Mouse (Mus musculus) embryonic fibroblast, embryonic 13.5 days (primary cell): ENCODE measurements at regions not wholly inside any gene's neighbourhood (a gene's known extent, or its start where the extent isn't known, plus 50 kb on each side); places are given as distances from the start of the nearest gene placed in this dataset.

Source experiments
- H3K27ac ChIP-seq: 2 replicates; pipeline ENCODE4 v1.5.1; 2012; ENCODE audit warnings: low read length, control low read depth, inconsistent platforms; ENCODE audit not compliant: insufficient read depth
- H3K4me1 ChIP-seq: 2 replicates; pipeline ENCODE4 v1.6.1; 2011; ENCODE audit warnings: low read length; ENCODE audit not compliant: control insufficient read depth, insufficient read depth
- H3K4me3 ChIP-seq: 2 replicates; pipeline ENCODE4 v1.5.1; 2011; ENCODE audit warnings: mild to moderate bottlenecking, control low read depth, low read length; ENCODE audit not compliant: insufficient read depth
- CTCF ChIP-seq: IDR thresholded peaks from 2 replicates; pipeline ENCODE4 v1.5.1; 2011; ENCODE audit warnings: mild to moderate bottlenecking, control low read depth, low read length, moderate library complexity, borderline replicate concordance; ENCODE audit not compliant: insufficient read depth
- POLR2A ChIP-seq: IDR thresholded peaks from 2 replicates; pipeline ENCODE4 v1.6.1; 2011; ENCODE audit warnings: low read depth, mild to moderate bottlenecking, control low read depth, low read length, moderate library complexity

DNA sequence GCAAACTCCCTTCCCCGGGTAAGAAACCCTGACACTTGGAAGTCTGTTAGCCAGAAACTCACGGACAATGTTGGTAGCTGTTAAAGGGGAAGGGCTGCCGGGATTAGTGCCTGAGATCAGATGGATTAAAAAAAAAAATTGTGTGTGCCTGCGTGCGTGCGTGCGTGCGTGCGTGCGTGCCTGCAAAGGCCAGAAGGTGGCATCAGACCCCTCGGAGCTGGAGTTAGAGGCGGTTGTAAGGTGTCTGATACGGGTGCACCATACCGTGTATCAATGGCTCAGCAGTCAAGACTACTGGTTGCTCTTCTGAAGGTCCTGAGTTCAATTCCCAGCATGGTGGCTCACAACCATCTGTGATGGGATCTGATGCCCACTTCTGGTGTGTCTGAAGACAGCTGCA is 59.0 kb upstream of the Ccdc167 start:
- Histone ChIP-seq H3K27ac (no peak overlapping the region), H3K4me1 (no peaks in the 10 kb centered on the region), H3K4me3 (no peak overlapping the region)
- TF ChIP-seq POLR2A (no peak), CTCF (no peak)

DNA sequence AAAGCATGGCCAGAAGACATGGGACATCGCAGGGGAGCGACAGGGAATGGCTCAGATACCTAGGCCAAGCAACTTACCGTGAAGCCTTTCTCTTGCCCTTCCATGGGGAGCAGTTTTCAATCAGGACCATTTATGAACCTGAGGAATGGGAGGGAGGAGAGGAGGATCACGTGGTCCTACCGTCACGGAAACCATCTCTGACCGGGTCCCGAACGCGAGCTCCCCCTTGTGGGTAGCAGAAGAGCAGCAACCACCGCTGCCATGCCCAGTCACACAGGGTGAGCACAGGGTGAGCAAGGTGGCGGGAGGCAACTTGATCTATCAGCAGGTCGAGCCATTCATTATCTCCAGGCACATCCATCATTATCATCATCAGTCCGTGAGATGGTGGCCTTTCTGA is 56.5 kb upstream of the Ccdc167 start:
- TF ChIP-seq POLR2A (no peak), CTCF (peak; percentile 65; the same call in 1 of the 2 replicates)
- Histone ChIP-seq H3K4me3 (no peak overlapping the region), H3K27ac (no peak overlapping the region), H3K4me1 (no peaks in the 10 kb centered on the region)

DNA sequence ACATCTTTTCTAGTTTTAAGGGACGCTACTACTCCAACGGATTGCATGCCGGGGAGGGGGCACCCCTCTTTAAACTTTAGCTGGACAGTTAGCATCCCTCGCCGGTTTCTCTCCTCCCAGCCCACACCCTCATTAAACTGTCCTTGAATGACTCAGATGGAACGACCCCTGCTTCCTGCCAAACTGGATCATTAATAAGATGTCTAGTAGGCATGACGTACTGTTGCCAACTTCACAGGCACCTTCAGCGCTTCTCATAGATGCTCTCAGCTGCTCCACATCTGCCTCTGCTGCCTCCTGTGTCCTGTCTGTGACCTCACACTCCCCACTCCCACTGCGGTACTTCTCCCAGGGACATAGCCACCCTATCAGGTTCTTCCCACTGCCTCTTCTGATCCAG is 54.1 kb upstream of the Ccdc167 start:
- TF ChIP-seq CTCF (no peak), POLR2A (no peak)
- Histone ChIP-seq H3K27ac (no peak overlapping the region), H3K4me3 (no peak overlapping the region), H3K4me1 (no peaks in the 10 kb centered on the region)

DNA sequence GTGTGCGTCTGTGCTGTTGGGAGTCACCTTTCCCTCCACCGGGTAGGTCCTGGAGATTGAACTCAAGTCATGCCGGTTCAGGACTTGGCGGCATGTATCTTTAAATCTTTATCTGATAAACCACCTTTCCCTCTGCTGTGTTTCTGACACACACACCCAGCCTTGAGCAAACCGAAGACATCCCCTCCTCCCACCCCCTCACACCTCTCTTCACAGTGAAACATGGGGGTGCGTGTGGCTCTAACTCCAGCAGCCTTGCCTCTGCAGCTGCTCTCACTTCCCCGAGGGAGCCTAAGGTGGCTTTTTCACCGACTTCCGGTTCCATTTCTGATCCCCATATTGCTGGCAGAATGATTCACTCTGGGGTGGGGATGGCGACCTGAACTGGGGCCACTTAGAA is 52.8 kb upstream of the Ccdc167 start:
- H3K4me3 ChIP-seq = no peak overlapping the region
- no peaks in the 10 kb centered on the region for H3K4me1 ChIP-seq
- TF ChIP-seq POLR2A (no peak), CTCF (no peak)
- no peak overlapping the region for H3K27ac ChIP-seq

GRCm38 (mm10) chr17:29769143-29769542 is 52.3 kb upstream of the Ccdc167 start:
- no peak for TF ChIP-seq POLR2A
- no peak for TF ChIP-seq CTCF
- Histone ChIP-seq H3K4me3 (no peak overlapping the region), H3K4me1 (no peaks in the 10 kb centered on the region), H3K27ac (no peak overlapping the region)

- TF ChIP-seq CTCF = no peak
- no peak for TF ChIP-seq POLR2A
- no peak overlapping the region for H3K4me3 ChIP-seq
- H3K4me1 ChIP-seq = no peaks in the 10 kb centered on the region
- H3K27ac ChIP-seq = no peak overlapping the region
Measured at GRCm38 (mm10) chr17:29768642-29769041, 51.8 kb upstream of the Ccdc167 start.
